In genomic region chr8:60983688-60984079, GRCm38 (mm10) we compare ENCODE assay signal across 2 mouse cellular contexts.
TF ChIP-seq lines count a peak whose summit lies in the region.

No protein-coding gene starts in this region.

TF ChIP-seq in CH12.LX, 34 proteins besides CTCF, POLR2A, EP300 and RAD21 (continued from another document):
- TF ChIP-seq SMC3 (IDR thresholded peaks at IDR 0.05; ENCODE audit: low read depth, low read length) = peak; percentile 56
- no peak for TF ChIP-seq ZMIZ1 (IDR thresholded peaks at IDR 0.05; ENCODE audit: low read depth, low read length)
- TF ChIP-seq TBP (conservative IDR thresholded peaks at IDR 0.05; ENCODE audit: low read depth, low read length) = 0 out of 2 replicates have a peak, but pooled peaks have one; percentile 39
- TF ChIP-seq JUND (conservative IDR thresholded peaks at IDR 0.05; ENCODE audit: low read depth, low read length) = 0 out of 2 replicates have a peak, but pooled peaks have one; percentile 25
- TF ChIP-seq SIN3A (IDR thresholded peaks at IDR 0.05; ENCODE audit: low read length) = no peak
- TF ChIP-seq ZC3H11A (IDR thresholded peaks at IDR 0.05; ENCODE audit: low read depth, low read length) = no peak
- no peak for TF ChIP-seq IRF4 (IDR thresholded peaks at IDR 0.05; ENCODE audit: low read depth, low read length)
- no peak for TF ChIP-seq KAT2A (IDR thresholded peaks at IDR 0.05; ENCODE audit: insufficient replicate concordance, low read length)
- no peak for TF ChIP-seq TCF12 (IDR thresholded peaks at IDR 0.05; ENCODE audit: low read depth, low read length)
- peak; percentile 85 for TF ChIP-seq MAX (IDR thresholded peaks at IDR 0.05; ENCODE audit: low read length)
- no peak for TF ChIP-seq CHD2 (IDR thresholded peaks at IDR 0.05; ENCODE audit: low read length)

TF ChIP-seq in myocyte, 11 proteins besides CTCF, POLR2A, EP300 and RAD21 (continued from another document):
- no peak for TF ChIP-seq MAX (IDR thresholded peaks at IDR 0.05; ENCODE audit: low read depth)
- TF ChIP-seq TCF3 (IDR thresholded peaks at IDR 0.05; ENCODE audit: insufficient read length, low read depth) = no peak
- no peak for TF ChIP-seq MYOG (IDR thresholded peaks at IDR 0.05; ENCODE audit: control insufficient read depth in 1 of 3, insufficient read depth in 1 of 3, insufficient read length in 2 of 3, low read depth in 2 of 3)
- no peak for TF ChIP-seq CEBPB (IDR thresholded peaks at IDR 0.05; ENCODE audit: insufficient read depth, poor library complexity, severe bottlenecking)
